Comparison of ENCODE assay signal across 8 mouse cellular contexts in genomic region chr15:89157954-89158353, GRCm38 (mm10). TPM values are rescaled to one million over a fixed set of nuclear protein-coding genes. Genes with fewer than 3 reads are reported as not detected.
A peak's percentile ranks its signal among the peaks of the same experiment; 100 is the strongest.
DNase-seq lines count a peak whose midpoint lies in the region; ATAC-seq and TF ChIP-seq lines count a peak whose summit lies in the region.

No protein-coding gene starts in this region.

- no peaks in the 10 kb centered on the region for H3K27me3 ChIP-seq in midbrain, embryonic 10.5 days (ENCODE audit: low read depth, poor library complexity, severe bottlenecking)
- H3K27me3 ChIP-seq in midbrain, embryonic 15.5 days (replicated peaks) = no peaks in the 10 kb centered on the region
- H3K27me3 ChIP-seq in heart, postnatal 0 days (ENCODE audit: control insufficient read depth, insufficient read depth, low read length) = no peaks in the 10 kb centered on the region
- H3K27me3 ChIP-seq in limb, embryonic 14.5 days (ENCODE audit: control insufficient read depth, insufficient read depth, low read length) = no peaks in the 10 kb centered on the region

- DNase-seq in midbrain, embryonic 10.5 days (ENCODE audit: low spot score) = peak; percentile 71
- peak; percentile 60 for DNase-seq in adipocyte (ENCODE audit: low spot score)
- peak; percentile 66 for DNase-seq in embryo, embryonic 11.5 days (ENCODE audit: low read depth, low spot score)
- DNase-seq in heart, postnatal 0 days (ENCODE audit: low spot score) = no peak
- DNase-seq in limb, embryonic 14.5 days (ENCODE audit: low spot score) = no peak
- DNase-seq in natural killer cell, adult 2 months (ENCODE audit: low spot score in 2 of 2) = peak; percentile 50 to 79
- DNase-seq in frontal cortex, postnatal 36 days (ENCODE audit: low spot score in 2 of 2) = no peak

- TF ChIP-seq POLR2A in limb, embryonic 14.5 days (IDR thresholded peaks at IDR 0.05; ENCODE audit: borderline replicate concordance, extremely low read depth, insufficient read depth, insufficient read length) = no peak

- peak overlapping the region; percentile 46; the same call in 1 of the 2 replicates for H3K27ac ChIP-seq in midbrain, embryonic 10.5 days (replicated peaks)
- H3K27ac ChIP-seq in midbrain, embryonic 15.5 days = no peak overlapping the region
- no peak overlapping the region for H3K27ac ChIP-seq in heart, postnatal 0 days (ENCODE audit: low read depth)
- H3K27ac ChIP-seq in limb, embryonic 14.5 days (replicated peaks; ENCODE audit: low read depth, low read length) = no peak overlapping the region

- no peak overlapping the region for H3K4me3 ChIP-seq in midbrain, embryonic 10.5 days
- H3K4me3 ChIP-seq in midbrain, embryonic 15.5 days = no peak overlapping the region
- H3K4me3 ChIP-seq in heart, postnatal 0 days (ENCODE audit: low read depth, low read length) = no peak overlapping the region
- no peak overlapping the region for H3K4me3 ChIP-seq in limb, embryonic 14.5 days (replicated peaks; ENCODE audit: low read length)

- no peaks in the 10 kb centered on the region for H3K9me3 ChIP-seq in midbrain, embryonic 10.5 days (replicated peaks)
- no peaks in the 10 kb centered on the region for H3K9me3 ChIP-seq in midbrain, embryonic 15.5 days
- H3K9me3 ChIP-seq in heart, postnatal 0 days (replicated peaks; ENCODE audit: control insufficient read depth, low read length) = no peaks in the 10 kb centered on the region
- H3K9me3 ChIP-seq in limb, embryonic 14.5 days (ENCODE audit: control insufficient read depth, low read length) = no peaks in the 10 kb centered on the region

- WGBS in midbrain, embryonic 10.5 days = 74% methylated on average over 7 of the region's 7 CpGs
- 68% methylated on average over 7 of the region's 7 CpGs for WGBS in midbrain, embryonic 15.5 days
- WGBS in heart, postnatal 0 days = 45% methylated on average over 7 of the region's 7 CpGs
- 58% methylated on average over 7 of the region's 7 CpGs for WGBS in limb, embryonic 14.5 days

- H3K36me3 ChIP-seq in midbrain, embryonic 10.5 days = peaks cover 98% of the 10 kb centered on the region
- H3K36me3 ChIP-seq in midbrain, embryonic 15.5 days (replicated peaks) = peaks cover 87% of the 10 kb centered on the region
- peaks cover 88% of the 10 kb centered on the region for H3K36me3 ChIP-seq in heart, postnatal 0 days (replicated peaks; ENCODE audit: control insufficient read depth, insufficient read depth, low read length)
- H3K36me3 ChIP-seq in limb, embryonic 14.5 days (ENCODE audit: control insufficient read depth, insufficient read depth, low read length) = peaks cover 95% of the 10 kb centered on the region

- no peak overlapping the region for H3K4me2 ChIP-seq in midbrain, embryonic 15.5 days
- H3K4me2 ChIP-seq in heart, postnatal 0 days (ENCODE audit: low read depth, low read length) = no peak overlapping the region
- H3K4me2 ChIP-seq in limb, embryonic 14.5 days (replicated peaks; ENCODE audit: low read depth, low read length, severe bottlenecking) = no peak overlapping the region

- no peak for TF ChIP-seq EP300 in heart, postnatal 0 days (IDR thresholded peaks at IDR 0.05; ENCODE audit: low read depth)

- ATAC-seq in midbrain, embryonic 15.5 days (replicated peaks) = no peak
- ATAC-seq in heart, postnatal 0 days (ENCODE audit: insufficient read depth, low read depth) = no peak; the same call in 1 of the 2 replicates
- ATAC-seq in limb, embryonic 14.5 days (ENCODE audit: low FRiP score, low read depth) = 0 out of 2 replicates have a peak, but pooled peaks have one; percentile 16

- no peak overlapping the region for H3K9ac ChIP-seq in midbrain, embryonic 15.5 days
- H3K9ac ChIP-seq in heart, postnatal 0 days (replicated peaks; ENCODE audit: low read depth, low read length) = no peak overlapping the region
- no peak overlapping the region for H3K9ac ChIP-seq in limb, embryonic 14.5 days (ENCODE audit: low read depth, low read length, severe bottlenecking)

- peak; percentile 71 for TF ChIP-seq CTCF in heart, postnatal 0 days (IDR thresholded peaks at IDR 0.05; ENCODE audit: low read depth)

- peaks cover under 1% of the 10 kb centered on the region for H3K4me1 ChIP-seq in midbrain, embryonic 10.5 days
- no peaks in the 10 kb centered on the region for H3K4me1 ChIP-seq in midbrain, embryonic 15.5 days
- H3K4me1 ChIP-seq in heart, postnatal 0 days (ENCODE audit: control insufficient read depth, insufficient read depth) = no peaks in the 10 kb centered on the region
- H3K4me1 ChIP-seq in limb, embryonic 14.5 days (ENCODE audit: control insufficient read depth, insufficient read depth, low read length) = no peaks in the 10 kb centered on the region

RNA-seq across cellular contexts. Expression of gene Mapk11, which starts 8.5 kb away (rescaled TPM):
- 38.8 and 47.4 TPM in 2 replicates for polyA plus RNA-seq in midbrain, embryonic 10.5 days (2016; fragmentation: Nextera tagmentation; extraction: Ambion mirVana)
- polyA plus RNA-seq in midbrain, embryonic 15.5 days (2015; fragmentation: Nextera tagmentation; extraction: Ambion mirVana) = 30.8 and 32.5 TPM in 2 replicates
- 1.0 and 4.9 TPM in 2 replicates for total RNA-seq in heart, postnatal 0 days (2014; rRNA removed; ENCODE audit: low replicate concordance)
- 2.5 and 2.6 TPM in 2 replicates for polyA plus RNA-seq in heart, postnatal 0 days (2015; fragmentation: Nextera tagmentation; extraction: Ambion mirVana)
- 13.4 and 15.9 TPM in 2 replicates for polyA plus RNA-seq in limb, embryonic 14.5 days (2012; rRNA removed)
- polyA plus RNA-seq in limb, embryonic 14.5 days (2014; fragmentation: Nextera tagmentation; extraction: Ambion mirVana) = 7.0 and 7.3 TPM in 2 replicates

RNA-seq across cellular contexts. Expression of gene Mapk12, which starts 17.5 kb away (rescaled TPM):
- 31.8 and 36.7 TPM in 2 replicates for polyA plus RNA-seq in midbrain, embryonic 10.5 days (2016; fragmentation: Nextera tagmentation; extraction: Ambion mirVana)
- polyA plus RNA-seq in midbrain, embryonic 15.5 days (2015; fragmentation: Nextera tagmentation; extraction: Ambion mirVana) = 4.0 and 5.1 TPM in 2 replicates
- 7.1 and 55.2 TPM in 2 replicates for total RNA-seq in heart, postnatal 0 days (2014; rRNA removed; ENCODE audit: low replicate concordance)
- polyA plus RNA-seq in heart, postnatal 0 days (2015; fragmentation: Nextera tagmentation; extraction: Ambion mirVana) = 18.6 and 18.9 TPM in 2 replicates
- polyA plus RNA-seq in limb, embryonic 14.5 days (2012; rRNA removed) = 13.7 and 14.9 TPM in 2 replicates
- 5.0 and 8.3 TPM in 2 replicates for polyA plus RNA-seq in limb, embryonic 14.5 days (2014; fragmentation: Nextera tagmentation; extraction: Ambion mirVana)

RNA-seq across cellular contexts. Expression of gene Plxnb2, which starts 22.6 kb away (rescaled TPM):
- polyA plus RNA-seq in midbrain, embryonic 10.5 days (2016; fragmentation: Nextera tagmentation; extraction: Ambion mirVana) = 130 and 144 TPM in 2 replicates
- polyA plus RNA-seq in midbrain, embryonic 15.5 days (2015; fragmentation: Nextera tagmentation; extraction: Ambion mirVana) = 101 and 108 TPM in 2 replicates
- 153 and 199 TPM in 2 replicates for total RNA-seq in heart, postnatal 0 days (2014; rRNA removed; ENCODE audit: low replicate concordance)
- 51.6 and 54.5 TPM in 2 replicates for polyA plus RNA-seq in heart, postnatal 0 days (2015; fragmentation: Nextera tagmentation; extraction: Ambion mirVana)
- polyA plus RNA-seq in limb, embryonic 14.5 days (2012; rRNA removed) = 212 and 268 TPM in 2 replicates
- 170 and 183 TPM in 2 replicates for polyA plus RNA-seq in limb, embryonic 14.5 days (2014; fragmentation: Nextera tagmentation; extraction: Ambion mirVana)

RNA-seq across cellular contexts. Expression of gene Hdac10, which starts 29.5 kb away (rescaled TPM):
- 18.7 and 20.3 TPM in 2 replicates for polyA plus RNA-seq in midbrain, embryonic 10.5 days (2016; fragmentation: Nextera tagmentation; extraction: Ambion mirVana)
- polyA plus RNA-seq in midbrain, embryonic 15.5 days (2015; fragmentation: Nextera tagmentation; extraction: Ambion mirVana) = 27.0 and 31.4 TPM in 2 replicates
- 14.9 and 17.4 TPM in 2 replicates for total RNA-seq in heart, postnatal 0 days (2014; rRNA removed; ENCODE audit: low replicate concordance)
- 10.7 and 10.8 TPM in 2 replicates for polyA plus RNA-seq in heart, postnatal 0 days (2015; fragmentation: Nextera tagmentation; extraction: Ambion mirVana)
- 38.1 and 49.4 TPM in 2 replicates for polyA plus RNA-seq in limb, embryonic 14.5 days (2012; rRNA removed)
- 18.7 and 21.8 TPM in 2 replicates for polyA plus RNA-seq in limb, embryonic 14.5 days (2014; fragmentation: Nextera tagmentation; extraction: Ambion mirVana)

RNA-seq across cellular contexts. Expression of gene Tubgcp6, which starts 35.0 kb away (rescaled TPM):
- polyA plus RNA-seq in midbrain, embryonic 10.5 days (2016; fragmentation: Nextera tagmentation; extraction: Ambion mirVana) = 24.7 and 25.6 TPM in 2 replicates
- 20.1 and 21.2 TPM in 2 replicates for polyA plus RNA-seq in midbrain, embryonic 15.5 days (2015; fragmentation: Nextera tagmentation; extraction: Ambion mirVana)
- total RNA-seq in heart, postnatal 0 days (2014; rRNA removed; ENCODE audit: low replicate concordance) = 17.2 and 26.9 TPM in 2 replicates
- polyA plus RNA-seq in heart, postnatal 0 days (2015; fragmentation: Nextera tagmentation; extraction: Ambion mirVana) = 4.4 and 5.1 TPM in 2 replicates
- polyA plus RNA-seq in limb, embryonic 14.5 days (2012; rRNA removed) = 36.8 and 56.5 TPM in 2 replicates
- 17.2 and 17.6 TPM in 2 replicates for polyA plus RNA-seq in limb, embryonic 14.5 days (2014; fragmentation: Nextera tagmentation; extraction: Ambion mirVana)

Comparison
In these comparisons a context has a peak if more than half of its experiments do, and no peak if none do; other contexts are left out.
1. DNase-seq: peak in midbrain, embryonic 10.5 days (single experiment), adipocyte (single experiment), embryo, embryonic 11.5 days (single experiment) and natural killer cell, adult 2 months (2 of 2); none in heart, postnatal 0 days (single experiment), limb, embryonic 14.5 days (single experiment) and frontal cortex, postnatal 36 days (0 of 2).